ENCODE assay signal across 8 mouse cellular contexts in genomic region chr8:61539828-61540500, GRCm38 (mm10). TPM values are rescaled to one million over a fixed set of nuclear protein-coding genes. Genes with fewer than 3 reads are reported as not detected.
A peak's percentile ranks its signal among the peaks of the same experiment; 100 is the strongest.
DNase-seq lines count a peak whose midpoint lies in the region; TF ChIP-seq lines count a peak whose summit lies in the region.

No protein-coding gene starts in this region.

- intact Hi-C loops in left cerebral cortex, adult 2 months (cut with DNase I) = loop anchor here (1.0 to 5.0 kb wide), 4 partner anchors 147 to 517 kb away; no protein-coding TSS in a partner anchor

- peak; percentile 99 for TF ChIP-seq CTCF in left cerebral cortex, adult 2 months (IDR thresholded peaks at IDR 0.05)

- H3K4me3 ChIP-seq in left cerebral cortex, adult 2 months = no peak overlapping the region

- no peak overlapping the region for H3K27ac ChIP-seq in left cerebral cortex, adult 2 months

- peak; percentile 95 for DNase-seq in ZHBTc4 (ENCODE audit: low read depth, low spot score)
- peak; percentile 89 to 93 for DNase-seq in cerebellum, postnatal 14 days
- peak; percentile 69 to 92 for DNase-seq in frontal cortex, postnatal 14 days (ENCODE audit: low spot score in 2 of 2)
- peak; percentile 91 for DNase-seq in induced T-regulatory cell, adult 2 months (ENCODE audit: low read depth)
- DNase-seq in left cerebral cortex, adult 2 months (ENCODE audit: extremely low spot score in 1 of 2, low spot score in 2 of 2) = peak; percentile 80 to 87
- peak; percentile 91 for DNase-seq in mesoderm, embryonic 11.5 days (ENCODE audit: low read depth, low spot score)
- peak; percentile 82 for DNase-seq in right cerebral cortex, postnatal 25 days
- peak; percentile 75 to 83 for DNase-seq in urinary bladder, postnatal 4 days (ENCODE audit: low spot score in 2 of 2)

RNA-seq across cellular contexts. Expression of gene Cbr4, which starts 52.4 kb away (rescaled TPM):
- total RNA-seq in left cerebral cortex, adult 2 months (2021) = 10 to 100 TPM; 18.6 to 19.1 TPM
